Mouse (Mus musculus): Measurements from ENCODE around the gene Elavl3. TPM values are rescaled to one million over a fixed set of nuclear protein-coding genes. Genes with fewer than 3 reads are reported as not detected.

The Elavl3 gene
- polyA plus RNA-seq, 1 experiment from 2014 or later, result 0.29 TPM

GRCm38 (mm10) chr9:21989230-21990110, 62.4 kb downstream of the Elavl3 start, which contains the start of gene Rgl3:
TSS of gene Rgl3 (minus strand) at chr9:21989446.
- 2% methylated on average over 42 of the region's 42 CpGs for WGBS

GRCm38 (mm10) chr9:21988421-21989101, 63.3 kb downstream of the Elavl3 start:
- peaks cover 24% of the 10 kb centered on the region for H3K4me1 ChIP-seq
- H3K4me3 ChIP-seq, result peak overlapping the region; percentile 64
- no peak overlapping the region; the same call in 1 of the 2 replicates for H3K27ac ChIP-seq
- DNase-seq (ENCODE audit: low spot score), result no peak
- WGBS, result 2% methylated on average over 32 of the region's 32 CpGs
- H3K36me3 ChIP-seq, result no peaks in the 10 kb centered on the region
- H3K27me3 ChIP-seq (ENCODE audit: insufficient read depth, poor library complexity, severe bottlenecking), result peaks cover 100% of the 10 kb centered on the region
- H3K9me3 ChIP-seq, result no peaks in the 10 kb centered on the region

More at GRCm38 (mm10) chr9:21989230-21990110, 62.4 kb downstream of the Elavl3 start, which contains the start of gene Rgl3:
- no peaks in the 10 kb centered on the region for H3K9me3 ChIP-seq
- no peak for DNase-seq (ENCODE audit: low spot score)
- H3K36me3 ChIP-seq, result no peaks in the 10 kb centered on the region
- H3K27me3 ChIP-seq (ENCODE audit: insufficient read depth, poor library complexity, severe bottlenecking), result peaks cover 99% of the 10 kb centered on the region
- H3K27ac ChIP-seq, result no peak within 1 kb of the TSS; the same call in 1 of the 2 replicates
- H3K4me3 ChIP-seq, result peak within 1 kb of the TSS; percentile 64
- H3K4me1 ChIP-seq, result peaks cover 24% of the 10 kb centered on the region

- H3K4me1 ChIP-seq, result peaks cover 24% of the 10 kb centered on the region
- H3K36me3 ChIP-seq, result no peaks in the 10 kb centered on the region
- H3K4me3 ChIP-seq, result peak overlapping the region; percentile 64
- WGBS, result 5% methylated on average over 36 of the region's 36 CpGs
- no peak for DNase-seq (ENCODE audit: low spot score)
- H3K27ac ChIP-seq, result no peak overlapping the region
- H3K27me3 ChIP-seq (ENCODE audit: insufficient read depth, poor library complexity, severe bottlenecking), result peaks cover 100% of the 10 kb centered on the region
- no peaks in the 10 kb centered on the region for H3K9me3 ChIP-seq
Observed at GRCm38 (mm10) chr9:21987592-21988342, 64.1 kb downstream of the Elavl3 start.

- Histone ChIP-seq H3K4me3 (no peak overlapping the region), H3K36me3 (0 out of 2 replicates have a peak, but pooled peaks cover 2% of the 10 kb centered on the region), H3K9me3 (no peaks in the 10 kb centered on the region), H3K27ac (no peak overlapping the region), H3K4me1 (peaks cover 7% of the 10 kb centered on the region), H3K27me3 (ENCODE audit: insufficient read depth, poor library complexity, severe bottlenecking) (peaks cover 100% of the 10 kb centered on the region)
- no peak for DNase-seq (ENCODE audit: low spot score)
- WGBS, result 14% methylated on average over 3 of the region's 3 CpGs
Observed at GRCm38 (mm10) chr9:21983911-21984310, 67.9 kb downstream of the Elavl3 start.

GRCm38 (mm10) chr9:21978398-21979128, 73.3 kb downstream of the Elavl3 start:
- 80% methylated on average over 4 of the region's 4 CpGs for WGBS
- DNase-seq (ENCODE audit: low spot score), result no peak
- no peaks in the 10 kb centered on the region for H3K4me1 ChIP-seq
- no peak overlapping the region for H3K27ac ChIP-seq
- 0 out of 2 replicates have a peak, but pooled peaks cover 2% of the 10 kb centered on the region for H3K36me3 ChIP-seq
- H3K9me3 ChIP-seq, result no peaks in the 10 kb centered on the region
- H3K4me3 ChIP-seq, result no peak overlapping the region
- peaks cover 67% of the 10 kb centered on the region for H3K27me3 ChIP-seq (ENCODE audit: insufficient read depth, poor library complexity, severe bottlenecking)

GRCm38 (mm10) chr9:21977972-21978371, 73.9 kb downstream of the Elavl3 start:
- Histone ChIP-seq H3K4me3 (no peak overlapping the region), H3K36me3 (0 out of 2 replicates have a peak, but pooled peaks cover 2% of the 10 kb centered on the region), H3K4me1 (no peaks in the 10 kb centered on the region), H3K27ac (no peak overlapping the region), H3K27me3 (ENCODE audit: insufficient read depth, poor library complexity, severe bottlenecking) (peaks cover 61% of the 10 kb centered on the region), H3K9me3 (no peaks in the 10 kb centered on the region)
- 17% methylated on average over 2 of the region's 2 CpGs for WGBS
- DNase-seq (ENCODE audit: low spot score), result no peak

- Histone ChIP-seq H3K36me3 (0 out of 2 replicates have a peak, but pooled peaks cover 2% of the 10 kb centered on the region), H3K4me3 (no peak overlapping the region), H3K27me3 (ENCODE audit: insufficient read depth, poor library complexity, severe bottlenecking) (peaks cover 55% of the 10 kb centered on the region), H3K4me1 (no peaks in the 10 kb centered on the region), H3K27ac (no peak overlapping the region), H3K9me3 (no peaks in the 10 kb centered on the region)
- DNase-seq (ENCODE audit: low spot score), result no peak
- WGBS, result 86% methylated on average over 5 of the region's 5 CpGs
Observed at GRCm38 (mm10) chr9:21977331-21977730, 74.5 kb downstream of the Elavl3 start.

GRCm38 (mm10) chr9:21976626-21977175, 75.1 kb downstream of the Elavl3 start:
- no peak for DNase-seq (ENCODE audit: low spot score)
- H3K27me3 ChIP-seq (ENCODE audit: insufficient read depth, poor library complexity, severe bottlenecking), result peaks cover 49% of the 10 kb centered on the region
- no peaks in the 10 kb centered on the region for H3K4me1 ChIP-seq
- no peak overlapping the region for H3K27ac ChIP-seq
- no peak overlapping the region for H3K4me3 ChIP-seq
- no peaks in the 10 kb centered on the region for H3K9me3 ChIP-seq
- H3K36me3 ChIP-seq, result 0 out of 2 replicates have a peak, but pooled peaks cover 2% of the 10 kb centered on the region
- WGBS, result 83% methylated on average over 10 of the region's 10 CpGs

- H3K4me3 ChIP-seq, result no peak overlapping the region
- WGBS, result 88% methylated on average over 4 of the region's 4 CpGs
- H3K27me3 ChIP-seq (ENCODE audit: insufficient read depth, poor library complexity, severe bottlenecking), result peaks cover 6% of the 10 kb centered on the region
- no peaks in the 10 kb centered on the region for H3K4me1 ChIP-seq
- H3K27ac ChIP-seq, result no peak overlapping the region
- no peaks in the 10 kb centered on the region for H3K36me3 ChIP-seq
- no peak for DNase-seq (ENCODE audit: low spot score)
- H3K9me3 ChIP-seq, result no peaks in the 10 kb centered on the region
Observed at GRCm38 (mm10) chr9:21969304-21969703, 82.5 kb downstream of the Elavl3 start.

GRCm38 (mm10) chr9:21968883-21969282, 82.9 kb downstream of the Elavl3 start:
- WGBS, result 61% methylated on average over 6 of the region's 6 CpGs
- no peak for DNase-seq (ENCODE audit: low spot score)
- Histone ChIP-seq H3K9me3 (no peaks in the 10 kb centered on the region), H3K36me3 (no peaks in the 10 kb centered on the region), H3K27ac (no peak overlapping the region), H3K4me1 (peaks cover 3% of the 10 kb centered on the region; the same call in 1 of the 2 replicates), H3K27me3 (ENCODE audit: insufficient read depth, poor library complexity, severe bottlenecking) (peaks cover 6% of the 10 kb centered on the region), H3K4me3 (no peak overlapping the region)
